Mouse (Mus musculus): Measurements from ENCODE around the gene Map4k5.

Gene Map4k5

GRCm38 (mm10) chr12:69892371-69893251 lies at the start of gene Map4k5, which contains the start of gene Atl1:
TSS of gene Map4k5 (minus strand) at chr12:69893200.
TSS of gene Atl1 (plus strand) at chr12:69892614.
- peak; percentile 85 for DNase-seq (ENCODE audit: low spot score)

DNA sequence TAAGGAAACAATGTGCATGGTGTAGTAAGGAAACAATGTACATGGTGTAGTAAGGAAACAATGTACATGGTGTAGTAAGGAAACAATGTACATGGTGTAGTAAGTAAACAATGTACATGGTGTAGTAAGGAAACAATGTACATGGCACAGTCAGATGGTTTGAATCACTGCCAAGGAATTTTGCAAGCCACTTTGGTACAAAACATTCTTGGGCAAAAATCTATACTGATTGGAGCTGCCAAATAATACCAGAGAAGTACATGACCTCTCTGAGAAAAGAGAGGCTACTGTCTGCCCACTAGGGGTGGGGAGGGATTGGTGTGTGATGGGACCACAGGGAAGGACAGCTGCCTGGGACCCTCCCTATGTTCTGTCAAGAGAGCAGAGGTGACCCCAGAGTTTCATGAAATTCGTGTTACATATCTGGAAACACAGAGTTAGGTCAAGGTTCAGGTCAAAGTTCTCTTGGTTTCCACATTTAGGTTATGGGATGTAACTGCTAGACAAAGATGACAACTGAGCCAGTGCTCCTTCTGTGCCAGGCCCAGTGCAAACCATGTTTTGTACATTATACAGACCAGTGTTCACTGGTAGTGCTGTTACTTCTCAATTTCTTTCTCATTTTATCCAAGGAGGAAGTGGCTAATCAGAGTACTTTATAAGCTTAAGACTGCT lies 48.8 kb upstream of the Map4k5 start:
- no peak for DNase-seq (ENCODE audit: low spot score)

GRCm38 (mm10) chr12:69939291-69939690 lies 46.3 kb upstream of the Map4k5 start:
- DNase-seq (ENCODE audit: low spot score): no peak

DNA sequence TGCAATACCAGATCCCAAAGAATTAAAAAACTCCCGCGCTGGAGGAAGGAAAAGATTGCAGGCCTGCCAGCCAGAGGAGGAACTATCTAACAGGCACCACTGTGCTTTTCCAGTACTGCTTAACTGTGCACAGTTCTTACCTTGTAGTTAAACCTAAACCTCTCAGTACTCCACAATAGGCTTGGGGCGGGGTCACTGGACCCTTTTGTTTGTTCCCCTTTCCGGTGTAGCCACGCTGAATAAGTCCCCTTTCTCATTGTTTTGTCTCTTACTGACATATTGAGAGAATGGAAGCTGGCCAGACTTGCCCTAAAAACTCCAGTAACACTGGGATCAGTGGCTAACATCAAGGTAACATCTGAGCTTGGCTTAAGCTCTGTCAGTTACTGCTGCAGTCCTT lies 44.7 kb upstream of the Map4k5 start:
- DNase-seq (ENCODE audit: low spot score): no peak

DNA sequence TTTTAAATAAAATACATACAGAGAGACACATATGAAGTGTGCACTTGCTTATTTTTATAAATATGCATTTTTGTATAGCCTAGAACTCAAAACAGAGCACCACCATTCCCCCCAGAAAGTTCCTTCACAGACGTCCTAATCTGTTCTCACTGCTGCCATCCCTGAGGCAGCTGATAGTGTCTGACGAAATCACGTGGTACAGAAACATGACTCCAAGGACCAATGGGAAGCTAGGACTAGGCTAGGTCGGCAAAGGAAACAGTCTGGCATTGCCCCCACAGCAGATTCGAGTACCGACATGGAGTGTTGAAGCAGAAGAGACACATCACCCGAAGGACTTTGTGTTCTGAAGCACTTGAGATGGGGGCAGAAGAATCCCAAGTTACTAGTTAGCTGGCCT lies 33.7 kb upstream of the Map4k5 start:
- no peak for DNase-seq (ENCODE audit: low spot score)

- DNase-seq (ENCODE audit: low spot score): peak; percentile 42
These were observed 31.0 kb upstream of the Map4k5 start for GRCm38 (mm10) chr12:69924012-69924411.

DNA sequence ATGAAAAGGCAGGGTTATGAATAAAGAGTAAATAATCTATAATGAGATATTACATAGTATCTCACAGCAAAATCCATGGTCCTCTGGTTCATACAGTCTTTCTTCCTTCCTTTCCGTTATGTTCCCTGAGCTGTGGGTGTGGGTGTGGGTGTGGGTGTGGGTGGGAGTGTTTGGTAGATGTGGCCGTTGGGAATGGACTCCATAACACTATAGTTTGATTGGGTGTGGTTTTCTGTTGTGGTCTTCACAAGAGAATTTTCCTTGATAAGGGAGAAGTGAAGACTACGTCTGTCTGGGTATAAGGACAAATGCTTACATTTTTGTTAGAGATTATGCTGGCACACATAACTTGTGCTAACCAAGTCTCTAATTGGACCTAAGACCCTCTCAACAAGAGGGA lies 30.6 kb upstream of the Map4k5 start:
- DNase-seq (ENCODE audit: low spot score): no peak

DNA sequence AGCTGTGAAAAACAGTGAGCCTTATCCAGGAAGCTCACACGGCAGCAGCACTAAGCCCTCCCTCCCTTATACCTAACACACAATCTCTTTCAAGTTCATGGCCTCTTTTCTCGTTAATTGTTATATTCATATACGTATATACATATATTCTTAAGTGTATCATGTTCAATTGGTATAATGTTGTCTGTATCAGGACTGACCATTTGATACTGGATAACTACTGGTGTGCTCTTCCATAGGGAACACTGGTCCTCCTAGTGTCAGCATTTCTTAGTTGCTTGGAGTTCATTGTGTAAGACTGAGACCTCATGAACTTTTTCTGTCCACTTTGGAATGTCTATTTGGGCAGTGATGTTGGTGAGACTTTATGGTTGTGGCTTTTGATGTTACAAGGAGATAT lies 30.1 kb upstream of the Map4k5 start:
- no peak for DNase-seq (ENCODE audit: low spot score)

- no peak for DNase-seq (ENCODE audit: low spot score)
These were observed 29.1 kb upstream of the Map4k5 start for GRCm38 (mm10) chr12:69922099-69922498.

GRCm38 (mm10) chr12:69917870-69918269 lies 24.9 kb upstream of the Map4k5 start:
- no peak for DNase-seq (ENCODE audit: low spot score)

- DNase-seq (ENCODE audit: low spot score): no peak
These were observed 19.7 kb upstream of the Map4k5 start for GRCm38 (mm10) chr12:69912737-69913136.

DNA sequence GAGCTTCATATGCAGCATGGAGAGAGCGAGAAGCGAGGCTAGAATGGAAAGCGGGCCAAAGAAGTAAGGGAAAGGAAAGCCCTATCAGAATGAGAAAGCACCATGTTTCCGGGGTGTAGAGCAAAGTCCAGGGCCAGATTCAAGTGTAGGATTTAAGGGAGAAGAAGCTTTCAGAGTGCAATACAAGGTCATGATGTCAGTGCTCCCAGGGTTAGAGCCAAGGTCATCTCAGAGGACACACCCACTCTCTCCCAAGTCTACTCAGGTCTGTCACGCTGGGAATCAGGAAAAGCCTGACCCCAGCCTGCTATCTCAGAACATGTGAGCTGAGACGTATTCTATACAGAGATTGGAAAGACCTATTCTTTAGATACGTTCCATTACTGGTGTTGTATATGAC lies 18.9 kb upstream of the Map4k5 start:
- DNase-seq (ENCODE audit: low spot score): no peak

DNA sequence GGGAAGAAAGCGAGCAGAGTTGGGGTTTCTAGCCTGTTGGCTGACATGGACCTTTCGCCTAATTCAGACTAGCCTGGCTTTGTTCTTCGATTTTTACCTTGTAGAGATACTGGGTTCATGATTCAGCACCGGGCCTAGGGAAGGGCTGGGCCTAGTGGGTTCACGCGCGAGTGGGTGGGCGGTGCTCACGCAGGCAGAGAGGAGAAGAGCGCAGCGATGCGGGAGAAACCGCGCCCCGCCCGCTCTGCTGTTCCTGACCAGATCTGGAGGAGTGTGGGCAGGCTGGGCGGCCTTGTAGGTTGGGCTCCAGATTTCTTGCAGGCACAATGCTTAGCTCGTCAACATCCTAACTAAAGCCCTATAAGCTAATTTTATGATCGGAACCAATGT lies 15.5 kb upstream of the Map4k5 start:
- DNase-seq (ENCODE audit: low spot score): no peak

- DNase-seq (ENCODE audit: low spot score): no peak
These were observed 14.9 kb upstream of the Map4k5 start for GRCm38 (mm10) chr12:69907667-69908510.

DNA sequence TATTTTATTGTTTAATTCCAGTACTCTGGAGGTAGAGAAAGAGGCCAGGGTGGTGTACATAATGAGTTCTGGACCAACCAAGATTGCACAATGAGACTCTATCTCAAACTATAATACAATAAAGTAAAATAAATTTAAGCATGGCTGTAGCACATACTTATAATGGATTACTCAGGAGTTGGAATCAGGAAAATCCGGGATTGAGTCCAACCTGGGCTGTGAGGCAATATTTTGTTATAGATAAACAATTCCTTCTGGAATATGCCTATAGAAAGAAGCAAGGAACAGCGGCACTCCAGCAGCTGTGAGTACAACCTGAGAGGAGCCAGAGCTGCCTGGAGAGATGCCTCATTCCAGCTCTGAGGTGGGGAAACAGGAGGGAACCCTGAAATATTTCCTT lies 12.0 kb upstream of the Map4k5 start:
- no peak for DNase-seq (ENCODE audit: low spot score)

- no peak for DNase-seq (ENCODE audit: low spot score)
These were observed 5.1 kb upstream of the Map4k5 start for GRCm38 (mm10) chr12:69898119-69898518.

- no peak for DNase-seq (ENCODE audit: low spot score)
These were observed 2.0 kb upstream of the Map4k5 start for GRCm38 (mm10) chr12:69895046-69895445.

- DNase-seq (ENCODE audit: low spot score): no peak
These were observed 927 bp upstream of the Map4k5 start for GRCm38 (mm10) chr12:69893927-69894326.

DNA sequence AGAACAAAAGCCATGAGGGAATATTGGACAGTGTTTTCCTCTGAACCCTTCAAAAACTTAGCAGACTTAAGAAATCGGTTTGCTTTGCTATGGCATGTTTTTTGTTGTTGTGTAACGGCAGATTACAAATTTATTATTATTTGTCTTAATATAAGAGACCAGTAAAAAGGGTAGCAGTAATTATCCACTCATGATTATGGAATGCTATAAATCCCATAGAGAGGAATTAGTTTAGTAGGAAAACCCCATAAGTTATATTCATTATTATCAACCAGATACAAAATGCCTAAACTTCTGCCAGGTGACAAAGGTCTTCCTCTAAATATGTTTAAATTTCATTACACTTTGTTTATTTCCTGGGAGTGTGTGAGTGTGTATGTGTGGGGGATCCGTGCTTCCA lies 1.3 kb downstream of the Map4k5 start:
- no peak for DNase-seq (ENCODE audit: low spot score)

- DNase-seq (ENCODE audit: low spot score): no peak
These were observed 2.5 kb downstream of the Map4k5 start for GRCm38 (mm10) chr12:69890476-69890875.

DNA sequence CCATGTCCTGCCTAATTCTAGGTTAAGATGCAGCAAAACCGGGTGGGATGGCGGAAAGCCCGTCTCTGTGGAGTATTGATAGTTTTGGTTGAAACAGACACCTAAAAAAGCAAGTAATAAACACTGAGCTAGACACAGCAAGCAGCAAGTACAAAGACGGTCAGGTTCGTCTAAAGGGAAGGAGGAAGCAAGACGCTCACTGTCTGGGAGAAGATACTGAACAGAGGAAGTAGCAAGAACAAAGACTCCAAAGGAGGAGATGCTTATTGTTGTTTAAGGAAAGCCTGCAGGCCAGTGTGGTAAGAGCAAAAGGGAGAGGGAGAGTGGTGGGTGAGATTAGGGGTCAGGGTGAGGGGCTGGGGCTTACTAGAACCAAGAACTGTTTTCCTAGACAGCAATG lies 2.9 kb downstream of the Map4k5 start:
- DNase-seq (ENCODE audit: low spot score): no peak

DNA sequence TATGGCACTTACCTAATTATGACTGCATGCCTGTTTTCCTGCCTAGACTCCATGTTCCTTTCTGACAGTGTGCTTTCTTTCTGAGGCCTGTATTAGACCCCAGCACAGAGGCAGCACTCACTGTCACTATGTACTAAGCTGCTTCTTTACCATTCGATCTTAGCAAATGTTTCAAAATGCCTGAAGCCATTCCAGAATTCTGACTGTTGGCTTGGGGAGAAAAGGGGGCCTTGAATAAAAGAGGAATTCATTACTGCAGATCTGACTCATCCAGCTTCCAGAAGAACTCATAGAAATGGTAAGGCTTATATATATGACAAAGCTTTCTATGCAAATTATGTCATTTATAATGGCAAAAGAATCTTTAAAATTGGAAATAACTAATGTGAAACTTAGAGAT lies 4.7 kb downstream of the Map4k5 start:
- no peak for DNase-seq (ENCODE audit: low spot score)

- DNase-seq (ENCODE audit: low spot score): no peak
These were observed 5.2 kb downstream of the Map4k5 start for GRCm38 (mm10) chr12:69887776-69888175.
